Mouse (Mus musculus): ENCODE data around the gene Ankrd10.
"Not testable (repeated sequence)": the region's sequence is repeated elsewhere in the genome, so short reads cannot be mapped to it uniquely, and the experiment has no call there.

The Ankrd10 gene

DNA sequence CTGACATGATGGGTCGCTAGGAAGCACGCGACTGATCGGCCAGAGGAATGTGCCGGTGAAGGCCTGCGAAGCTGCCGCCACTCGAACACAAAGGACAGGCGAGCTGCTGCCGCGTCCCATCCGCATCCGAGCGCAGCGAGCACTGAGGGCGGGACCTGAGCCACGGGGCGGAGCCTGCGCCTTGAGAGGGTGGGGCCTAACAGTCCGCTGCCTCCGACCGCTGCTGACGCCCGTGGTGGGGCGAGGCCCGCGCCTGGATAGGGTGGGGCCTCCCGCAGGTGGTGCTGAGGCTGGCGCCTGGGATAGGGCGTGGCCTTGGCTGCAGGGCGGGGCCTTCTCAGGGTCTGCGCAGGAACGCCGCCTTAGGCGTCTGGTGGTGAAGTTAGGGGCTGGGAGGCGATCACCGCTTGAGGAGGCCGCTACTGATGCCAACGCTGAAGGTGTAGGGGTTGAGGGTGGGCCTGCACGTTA lies at the start of gene Ankrd10:
Gene Ankrd10, minus strand, starts transcription at position 147 of the 471 bp plus-strand sequence.
- DNase-seq (ENCODE audit: low spot score) = peak; percentile 91

DNA sequence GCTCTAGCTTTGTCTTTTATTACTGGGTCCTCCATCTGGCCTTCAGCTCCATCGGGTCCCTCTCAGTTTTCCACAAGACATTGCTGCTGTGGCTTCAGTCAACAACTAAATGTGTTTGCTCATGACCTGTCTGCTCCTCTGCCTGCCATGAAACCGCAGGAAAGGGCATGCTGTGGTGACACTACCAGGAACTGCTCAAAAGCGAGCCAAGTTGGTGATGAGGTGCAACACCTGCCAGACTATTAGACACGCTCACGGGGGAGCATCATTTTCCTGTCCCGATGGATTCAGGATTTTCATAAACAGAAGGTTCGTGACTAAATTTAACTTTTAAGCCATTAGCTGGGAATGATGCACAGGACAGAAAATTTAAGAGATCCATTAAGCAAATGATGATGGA lies 49.0 kb upstream of the Ankrd10 start:
- no peak for DNase-seq (ENCODE audit: low spot score)

DNA sequence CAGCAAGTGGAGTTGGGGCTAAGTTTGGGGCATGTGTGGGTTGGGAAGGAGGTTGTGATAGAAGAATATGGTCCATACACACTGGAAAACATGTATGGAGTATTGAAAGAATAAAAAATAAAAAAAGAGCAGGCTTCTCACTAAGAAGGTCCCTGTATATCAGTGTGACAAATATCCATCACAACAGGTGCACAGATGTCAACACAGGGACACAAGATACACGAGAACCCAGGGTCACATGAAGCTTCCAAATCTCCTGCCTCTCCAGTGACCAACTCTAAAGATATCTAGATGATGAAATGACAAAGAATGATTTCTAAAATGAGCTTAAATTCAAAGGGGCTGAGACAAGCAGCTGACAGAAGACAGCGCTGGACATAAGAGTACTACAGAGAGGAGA lies 32.8 kb upstream of the Ankrd10 start:
- DNase-seq (ENCODE audit: low spot score) = no peak

DNA sequence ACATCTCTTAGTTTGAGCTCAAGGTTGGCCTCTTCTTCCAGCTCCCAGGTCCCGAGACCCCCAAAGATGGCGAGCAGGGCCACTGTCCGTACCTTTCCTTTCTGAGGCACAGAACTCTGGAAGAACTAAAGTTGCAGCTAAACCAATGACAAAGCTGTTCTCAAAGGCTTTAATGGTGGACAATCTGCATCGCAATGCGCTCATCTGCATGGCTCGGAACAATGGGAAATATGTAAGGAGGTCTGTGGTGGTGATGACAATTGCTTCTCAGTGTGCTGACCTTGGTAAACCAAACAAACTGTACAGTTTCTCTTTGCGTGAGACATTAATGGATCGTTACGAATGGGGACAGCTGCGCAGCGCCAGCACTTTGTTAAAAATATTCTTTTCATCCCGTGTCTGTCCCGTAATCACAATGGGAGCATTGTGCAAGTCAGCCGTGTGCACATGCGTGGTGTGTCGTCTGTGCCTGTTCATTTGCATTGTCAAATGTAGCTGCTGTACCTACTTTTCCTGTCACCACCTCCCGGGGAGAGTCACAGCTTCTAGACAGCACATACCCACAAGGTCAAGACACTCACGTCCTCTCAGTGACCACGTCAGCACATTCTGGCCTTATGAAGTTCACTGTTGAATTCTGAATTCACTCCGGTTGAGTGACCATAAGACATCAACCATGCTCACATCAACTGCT lies 30.6 kb upstream of the Ankrd10 start:
- DNase-seq (ENCODE audit: low spot score) = not testable (repeated sequence)

DNA sequence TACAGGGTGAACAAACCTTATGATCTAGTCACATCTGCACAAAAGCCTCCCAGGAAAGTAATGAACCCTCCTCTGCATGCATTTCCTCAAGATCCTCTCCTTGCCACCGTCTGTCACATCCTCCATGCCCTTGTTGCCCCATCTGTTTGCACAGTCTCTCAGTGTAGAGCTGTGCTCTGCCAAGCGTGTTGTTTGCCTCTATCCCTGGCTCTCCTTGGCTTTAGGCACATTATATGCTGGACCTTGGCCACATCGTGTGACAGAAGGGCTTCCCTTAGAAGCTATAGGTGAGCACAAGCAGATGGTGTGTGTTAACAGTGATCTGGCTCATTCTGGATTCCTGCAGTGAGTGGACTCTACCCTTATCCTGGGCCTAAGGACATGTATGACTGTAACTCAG lies 26.4 kb upstream of the Ankrd10 start:
- DNase-seq (ENCODE audit: low spot score) = no peak

DNA sequence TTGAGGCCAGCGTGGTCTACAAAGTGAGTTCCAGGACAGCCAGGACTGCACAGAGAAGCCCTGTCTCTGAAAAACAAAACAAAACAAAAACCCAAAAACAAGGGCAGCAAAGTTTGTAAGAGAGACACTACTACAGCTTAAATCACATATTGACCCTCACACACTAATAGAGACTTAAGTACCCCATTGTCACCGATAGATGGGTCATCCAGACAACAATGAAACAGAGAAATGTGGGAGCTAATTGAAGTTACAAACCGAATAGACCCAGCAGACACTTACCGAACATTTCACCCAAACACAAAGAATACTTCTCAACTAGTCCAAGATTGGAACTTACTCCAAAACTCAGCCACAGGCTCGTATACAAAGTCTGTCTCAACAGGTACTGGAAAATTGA lies 14.5 kb upstream of the Ankrd10 start:
- no peak for DNase-seq (ENCODE audit: low spot score)

DNA sequence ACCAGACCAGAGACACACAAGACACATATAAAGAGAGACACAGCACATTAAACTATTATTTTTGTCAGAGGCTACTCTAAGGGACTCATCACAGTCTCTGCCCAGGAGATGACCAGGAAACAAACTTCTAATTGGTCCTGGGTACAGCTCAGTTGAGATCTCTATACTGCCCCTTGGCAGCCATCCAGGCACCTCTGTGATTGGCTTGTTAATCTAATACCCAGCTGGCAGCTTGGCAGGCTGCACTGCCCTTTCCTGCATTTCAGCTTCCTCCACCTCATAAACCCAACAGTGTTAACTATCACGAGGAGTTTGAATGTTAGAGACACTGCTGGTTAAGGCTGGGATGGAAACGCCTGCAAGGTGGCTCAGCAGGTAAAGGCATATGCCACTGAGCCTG lies 7.6 kb upstream of the Ankrd10 start:
- no peak for DNase-seq (ENCODE audit: low spot score)

DNA sequence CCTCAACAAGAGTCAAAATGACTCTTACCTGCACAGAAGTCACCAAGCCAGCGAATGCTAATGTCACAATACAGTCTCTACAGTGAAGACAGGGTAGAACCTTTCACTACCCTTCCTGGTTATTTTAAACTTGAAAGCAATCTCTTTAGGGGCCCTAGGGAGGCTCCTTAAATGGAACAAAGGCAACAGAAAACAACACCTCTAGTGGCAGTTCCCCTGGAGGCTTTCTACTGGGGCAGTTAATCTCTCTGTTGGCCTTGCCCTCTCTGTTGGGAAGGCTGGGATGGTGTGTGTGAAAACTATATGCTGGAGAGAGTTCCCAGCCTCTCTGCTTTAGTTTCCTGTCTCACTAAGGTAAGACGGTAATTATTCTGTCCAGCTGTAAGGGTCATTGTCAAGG lies 5.0 kb upstream of the Ankrd10 start:
- DNase-seq (ENCODE audit: low spot score) = no peak

DNA sequence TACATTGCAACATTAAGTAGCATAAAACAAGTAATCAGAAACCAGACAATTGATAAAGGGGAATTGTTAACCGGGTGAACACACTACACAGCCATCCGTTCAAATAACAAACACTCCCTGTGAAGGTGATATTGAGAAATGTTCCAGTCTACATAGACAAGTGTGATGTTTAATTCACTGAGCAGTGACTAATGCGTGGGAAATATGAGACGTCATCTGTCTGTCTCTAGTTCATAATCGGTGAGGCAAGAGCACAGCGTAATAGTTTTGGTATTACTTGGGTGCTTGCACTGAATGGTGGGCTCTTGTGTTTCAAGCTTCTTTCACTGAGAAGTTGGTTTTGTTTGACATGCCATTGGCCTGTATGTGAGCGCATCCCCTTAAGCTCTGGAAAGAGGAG lies 2.0 kb upstream of the Ankrd10 start:
- DNase-seq (ENCODE audit: low spot score) = no peak

DNA sequence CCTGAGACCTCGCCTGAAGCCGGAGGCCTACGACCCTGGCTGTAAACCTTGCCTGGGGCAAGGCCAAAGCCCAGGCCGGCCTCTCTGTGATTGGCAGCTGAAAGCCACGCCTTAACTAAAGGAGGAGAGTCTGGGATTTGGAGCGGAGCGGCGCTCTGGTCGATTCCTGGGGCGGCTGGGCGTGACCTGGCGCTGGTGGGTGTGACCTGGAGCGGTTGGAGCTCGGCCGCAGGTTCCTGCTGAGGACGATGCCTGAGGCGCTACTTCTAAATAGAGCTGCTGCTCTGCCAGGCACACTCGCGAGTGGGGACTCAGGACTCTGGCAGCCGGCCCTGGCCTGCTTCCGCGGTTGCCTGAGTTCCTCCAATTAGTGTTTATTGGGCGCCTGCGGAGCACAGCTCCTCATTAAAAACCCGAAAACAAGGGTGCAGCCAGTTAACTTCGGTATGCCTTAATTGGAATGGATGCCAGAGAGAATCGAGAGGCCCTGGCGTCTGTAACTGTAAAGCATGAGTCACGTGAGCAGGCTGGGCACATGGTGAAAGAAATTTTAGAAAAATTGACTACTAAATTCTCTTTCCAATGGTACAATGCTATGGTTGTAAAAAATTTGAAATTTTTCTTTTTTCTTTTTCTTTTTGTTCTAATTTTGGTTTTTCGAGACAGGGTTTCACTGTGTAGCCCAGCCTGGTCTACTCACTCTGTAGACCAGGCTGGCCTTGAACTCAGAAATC lies 934 bp upstream of the Ankrd10 start:
- peak; percentile 61 for DNase-seq (ENCODE audit: low spot score)

DNA sequence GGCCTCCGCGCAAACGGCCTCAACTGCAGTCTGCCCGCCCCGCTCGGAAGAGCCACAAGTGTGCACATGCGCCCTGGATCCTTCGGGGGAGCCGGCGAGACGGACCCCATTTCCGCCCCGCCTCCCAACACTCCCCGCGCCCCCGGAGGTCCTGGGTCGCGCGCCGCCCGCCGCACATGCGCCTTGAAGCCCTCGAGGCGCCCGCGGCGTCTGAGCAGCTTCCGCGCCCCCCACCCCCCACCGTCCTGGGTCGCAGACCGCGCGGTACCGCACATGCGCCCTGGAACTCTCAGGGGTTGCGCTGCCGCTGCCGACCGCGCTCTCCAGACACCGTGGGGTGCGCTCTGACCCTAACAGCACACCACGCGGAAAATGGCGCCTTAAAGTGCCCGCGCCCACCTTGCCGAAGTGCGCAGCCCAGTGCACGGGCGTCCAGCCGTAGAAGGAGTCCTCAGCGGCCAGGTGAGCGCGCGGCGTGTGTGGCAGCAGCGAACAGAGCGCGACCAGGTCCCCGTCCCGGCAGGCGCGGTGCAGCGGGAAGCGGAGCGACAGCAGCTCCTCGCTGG lies 462 bp downstream of the Ankrd10 start:
- peak; percentile 79 for DNase-seq (ENCODE audit: low spot score)

DNA sequence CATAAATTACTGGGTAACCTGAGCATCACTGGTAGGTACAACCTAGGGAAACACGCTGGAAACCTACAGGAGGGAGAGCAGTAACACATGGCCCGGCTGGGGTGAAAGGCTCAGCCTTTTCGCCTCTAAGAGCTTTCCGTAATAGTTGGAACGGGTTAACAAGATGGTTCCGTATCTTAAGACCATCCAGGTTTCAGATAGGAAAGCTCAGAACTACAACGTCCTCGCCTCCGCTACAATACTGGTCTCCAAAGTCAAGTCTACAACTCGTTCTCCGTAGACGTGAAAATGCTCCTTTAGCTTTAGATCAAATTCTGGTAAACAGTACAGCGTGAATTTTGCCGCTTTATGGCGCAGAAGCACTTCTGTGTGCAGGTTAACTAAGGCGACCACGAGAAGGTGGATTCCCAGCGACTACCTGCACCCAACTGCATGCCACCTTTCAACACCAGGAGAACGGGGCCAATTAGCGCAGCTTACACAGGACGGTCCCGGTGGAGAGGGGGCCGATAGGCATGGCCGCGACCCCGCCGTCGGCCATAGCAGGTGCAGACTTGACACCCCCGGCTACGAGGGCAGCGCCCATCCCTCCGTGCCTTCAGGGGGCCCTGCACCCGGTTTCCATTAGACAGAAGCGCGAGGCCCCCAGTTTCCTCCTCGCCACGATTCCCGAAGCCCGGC lies 1.1 kb downstream of the Ankrd10 start:
- no peak for DNase-seq (ENCODE audit: low spot score)

DNA sequence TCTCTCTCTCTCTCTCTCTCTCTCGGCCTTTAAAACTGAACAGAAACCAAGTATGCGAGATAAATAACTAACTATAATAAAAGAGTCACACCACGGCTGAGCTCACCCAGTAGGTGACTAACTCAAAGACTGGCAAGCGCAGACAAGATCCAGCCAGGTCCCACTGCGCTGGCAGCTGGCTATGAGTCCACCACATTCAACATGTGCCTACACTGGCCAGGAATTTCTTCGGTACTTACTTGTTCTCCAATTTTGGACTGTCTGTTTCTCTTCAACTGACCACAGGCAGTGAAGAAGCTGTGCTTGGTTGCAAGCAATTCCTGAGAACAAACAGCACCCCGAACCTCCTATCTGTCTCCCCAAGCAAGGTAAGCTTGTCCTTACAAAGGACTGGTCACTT lies 2.1 kb downstream of the Ankrd10 start:
- DNase-seq (ENCODE audit: low spot score) = no peak

DNA sequence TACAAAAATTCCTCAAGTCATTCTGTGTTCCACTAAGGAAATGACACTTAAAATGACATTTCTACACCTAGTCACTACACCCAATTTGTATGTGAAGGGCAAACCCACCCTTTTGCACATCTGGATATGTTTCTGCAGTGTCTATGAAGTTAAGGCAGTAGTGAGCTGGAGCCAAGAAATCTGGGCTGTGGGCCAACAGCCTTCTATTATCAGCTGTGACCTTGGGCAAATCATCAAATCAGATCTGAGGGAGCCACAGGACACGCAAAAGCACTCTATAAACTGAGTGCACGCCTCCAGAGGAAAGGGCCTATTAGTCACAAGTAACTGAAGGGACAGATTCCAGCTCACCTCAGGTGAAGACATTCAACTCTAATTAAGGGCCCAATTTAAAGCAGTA lies 3.2 kb downstream of the Ankrd10 start:
- DNase-seq (ENCODE audit: low spot score) = peak; percentile 26

DNA sequence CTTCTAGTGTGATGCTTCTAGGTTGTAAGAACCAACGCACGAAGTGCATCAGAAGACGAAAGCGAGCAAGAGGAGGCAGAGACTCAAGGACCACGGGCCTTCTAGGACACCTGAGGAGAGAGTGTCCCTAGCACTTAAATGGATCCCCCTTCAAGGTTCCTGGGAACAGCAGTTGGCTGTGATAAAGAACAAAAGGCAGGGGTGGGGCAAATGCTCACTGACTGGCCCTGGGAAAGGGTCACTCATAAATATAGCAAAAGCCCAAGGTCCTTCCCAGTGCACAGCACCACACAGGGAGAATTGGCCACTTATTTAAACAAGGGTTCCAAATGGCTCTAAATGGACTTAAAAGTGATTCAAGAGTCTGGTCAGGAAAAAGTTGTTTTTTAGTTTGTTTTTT lies 6.4 kb downstream of the Ankrd10 start:
- DNase-seq (ENCODE audit: low spot score) = no peak

DNA sequence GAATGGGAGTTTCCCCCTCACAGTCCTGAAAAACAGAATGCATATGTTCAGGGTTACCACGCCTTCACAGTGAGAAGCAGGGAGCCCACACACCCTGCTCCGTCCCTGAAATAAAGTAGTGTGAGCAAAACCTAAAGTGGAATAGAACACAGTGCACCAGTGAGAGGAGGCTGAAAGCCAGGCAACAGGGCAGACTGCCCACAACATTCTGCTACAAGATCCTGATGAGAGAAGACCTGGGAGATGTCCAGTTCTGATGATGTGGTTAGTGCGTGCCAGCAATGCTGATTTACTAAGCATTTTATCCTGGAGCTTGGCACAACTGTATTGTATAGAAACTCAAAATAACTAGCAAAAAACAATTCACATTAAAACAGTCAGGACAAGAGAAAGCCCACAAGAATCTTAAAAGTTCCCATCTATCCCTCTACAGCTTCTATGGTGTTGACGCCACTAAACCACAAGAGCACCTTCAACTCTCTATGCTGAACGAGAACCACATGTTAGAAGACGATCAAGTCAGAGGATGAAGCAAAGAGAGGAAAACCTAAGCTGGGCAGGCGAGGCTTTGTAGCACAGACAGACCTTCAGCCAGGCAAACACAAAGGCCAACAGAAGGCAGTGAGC lies 6.9 kb downstream of the Ankrd10 start:
- no peak for DNase-seq (ENCODE audit: low spot score)

DNA sequence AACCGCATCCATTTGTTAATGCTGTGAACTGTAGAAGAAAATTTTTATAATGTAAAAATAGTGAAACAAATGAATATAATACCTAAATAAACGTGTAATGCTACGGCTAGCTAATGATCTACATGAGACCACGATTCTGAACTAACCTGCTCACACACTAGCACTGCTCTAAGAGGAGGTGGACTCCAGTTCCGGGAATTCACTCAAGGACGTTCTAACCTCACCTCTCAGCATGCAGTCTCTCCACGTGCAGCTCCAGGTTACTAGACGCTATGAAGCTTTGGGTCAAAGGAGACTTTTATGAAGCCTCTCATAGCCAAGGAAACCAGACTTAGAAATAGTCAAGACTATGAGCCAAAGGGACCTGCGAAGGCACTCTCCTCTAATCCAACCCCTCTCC lies 7.8 kb downstream of the Ankrd10 start:
- no peak for DNase-seq (ENCODE audit: low spot score)

DNA sequence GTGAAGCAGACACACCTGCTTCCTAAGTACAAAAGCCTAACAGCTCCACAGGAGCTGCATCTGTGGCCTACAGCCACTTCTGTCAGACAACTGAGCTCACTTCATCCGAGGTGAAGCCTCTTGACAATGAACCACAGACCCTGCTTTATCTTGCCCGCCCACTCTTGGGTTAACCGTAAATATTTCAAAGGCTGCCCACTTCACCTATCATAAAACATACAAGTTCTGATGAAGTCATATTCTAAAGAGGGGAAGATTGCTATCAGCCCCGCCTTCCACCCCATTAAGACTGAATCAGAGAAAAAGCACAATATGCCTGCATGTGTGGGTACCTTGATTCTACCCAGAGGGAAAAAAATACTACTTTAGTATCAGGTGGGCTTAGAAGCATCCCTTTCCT lies 10.5 kb downstream of the Ankrd10 start:
- DNase-seq (ENCODE audit: low spot score) = no peak

DNA sequence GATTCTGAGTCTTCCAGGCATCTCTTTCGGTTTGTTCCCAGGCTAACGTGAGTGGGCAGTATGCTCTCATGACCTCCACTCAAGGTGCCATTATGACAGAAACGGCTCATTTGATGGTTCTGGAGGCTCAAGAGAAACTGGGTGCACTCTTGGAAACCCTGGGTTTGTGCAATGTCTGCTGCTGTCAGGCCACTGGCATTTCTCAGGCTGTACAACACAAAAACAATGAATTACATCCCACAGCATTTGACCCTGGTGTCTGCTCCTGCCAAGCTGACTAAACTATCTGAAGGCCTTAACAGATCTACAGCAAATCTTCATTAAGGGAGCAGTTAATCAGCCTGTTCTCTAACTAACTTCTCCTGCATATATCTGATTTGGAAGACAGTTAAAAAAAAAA lies 16.5 kb downstream of the Ankrd10 start:
- DNase-seq (ENCODE audit: low spot score) = no peak

DNA sequence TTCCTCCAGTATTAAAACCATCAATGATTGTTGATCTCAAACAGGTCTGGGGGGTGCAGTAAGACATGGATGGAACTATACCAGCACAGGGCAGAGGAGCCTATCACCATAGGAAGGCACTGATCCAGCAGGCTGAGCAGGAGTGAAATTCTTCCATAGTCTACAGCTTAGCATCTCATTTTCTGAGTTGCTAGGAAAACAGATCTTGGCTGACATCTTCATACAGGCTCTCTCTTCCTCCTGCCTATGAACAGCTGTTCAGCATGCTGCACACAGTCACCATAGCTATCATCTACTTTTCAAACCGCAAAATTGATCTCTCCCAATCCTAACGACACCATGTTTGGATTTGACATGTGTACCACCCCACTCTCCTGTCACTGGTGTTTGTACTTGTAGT lies 17.5 kb downstream of the Ankrd10 start:
- DNase-seq (ENCODE audit: low spot score) = no peak

DNA sequence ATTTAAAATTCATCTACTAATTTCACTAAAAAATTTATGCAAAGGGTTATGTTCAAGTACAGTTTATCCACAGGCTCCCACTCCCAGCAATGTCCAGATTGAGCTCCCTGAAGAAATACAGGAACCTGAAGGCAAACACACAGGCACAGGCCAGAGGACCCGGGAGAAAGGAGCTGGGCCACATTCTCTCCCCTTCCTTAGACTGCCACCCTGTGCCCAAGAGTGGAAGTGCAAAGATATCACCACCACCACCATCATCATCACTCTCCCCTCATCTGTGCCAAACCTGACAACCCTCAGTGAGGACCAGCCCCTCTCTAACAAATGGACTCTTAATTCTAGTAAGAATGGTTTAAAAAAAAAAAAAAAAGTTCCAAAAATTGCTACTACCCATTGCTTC lies 19.3 kb downstream of the Ankrd10 start:
- peak; percentile 37 for DNase-seq (ENCODE audit: low spot score)

DNA sequence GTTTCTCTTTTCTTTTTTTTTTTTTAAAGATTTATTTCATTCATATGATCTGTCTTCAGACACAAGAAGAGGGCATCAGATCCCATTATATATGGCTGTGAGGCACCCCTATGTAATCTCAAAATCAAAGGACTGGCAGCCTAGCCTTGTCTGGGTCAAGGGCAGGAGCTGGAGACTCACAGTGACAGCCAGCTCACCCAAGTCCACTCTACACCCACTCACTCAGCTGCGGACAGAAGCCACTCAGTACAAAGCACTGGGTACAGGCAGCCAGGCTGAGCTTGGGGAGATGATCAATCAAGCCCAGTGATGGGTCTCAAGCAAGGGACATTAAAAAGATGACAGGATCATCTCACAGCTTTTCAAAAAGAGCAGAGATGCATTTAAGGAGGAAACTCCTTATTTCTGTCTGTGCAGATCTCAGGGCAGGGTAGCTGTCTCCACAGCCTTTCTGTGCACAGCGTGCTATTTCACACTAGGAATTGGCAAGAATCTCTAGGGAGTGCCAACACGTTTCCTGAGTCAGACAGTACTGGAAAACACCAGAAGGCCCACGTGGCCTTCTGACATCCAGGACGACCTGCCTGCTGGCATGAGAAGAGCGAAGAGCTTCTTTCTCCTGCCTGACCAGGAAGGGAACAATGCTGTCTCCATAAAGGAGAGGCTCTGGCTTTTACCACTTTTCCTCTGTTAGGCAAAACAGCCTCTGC lies 21.3 kb downstream of the Ankrd10 start:
- no peak for DNase-seq (ENCODE audit: low spot score)

Measured in urinary bladder, postnatal 25 days (tissue).